In genomic region chr6:28850326-28850900, GRCm38 (mm10) we compare ENCODE assay signal across 11 mouse cellular contexts.
"Had no signal": no experiment of that assay in that cellular context is flagged by ENCODE, and none has a peak within 500 bp of the region (broad histone marks: within the 10 kb centered on the region; RNA-seq: fewer than 3 reads in every experiment).

No protein-coding gene starts in this region.

- DNase-seq: kidney, postnatal 14 days; lung, adult 18-20 months; thymus, adult 18-20 months; thymus, postnatal 14 days had no signal

- ATAC-seq: midbrain, embryonic 13.5 days had no signal

- H3K36me3 ChIP-seq: kidney, embryonic 15.5 days; midbrain, embryonic 13.5 days; neural tube, embryonic 15.5 days had no signal

- H3K4me3 ChIP-seq: kidney, embryonic 15.5 days; left cerebral cortex, adult 2 months; limb, embryonic 15.5 days; midbrain, embryonic 13.5 days; myocyte; neural tube, embryonic 15.5 days had no signal

- H3K9me3 ChIP-seq: kidney, embryonic 15.5 days; limb, embryonic 15.5 days; midbrain, embryonic 13.5 days; neural tube, embryonic 15.5 days had no signal

- H3K4me2 ChIP-seq: kidney, embryonic 15.5 days; limb, embryonic 15.5 days; midbrain, embryonic 13.5 days; neural tube, embryonic 15.5 days had no signal

- H3K27ac ChIP-seq: kidney, embryonic 15.5 days; left cerebral cortex, adult 2 months; limb, embryonic 15.5 days; liver, embryonic 14.5 days; midbrain, embryonic 13.5 days had no signal

- H3K9ac ChIP-seq: kidney, embryonic 15.5 days; limb, embryonic 15.5 days; liver, embryonic 14.5 days; midbrain, embryonic 13.5 days; neural tube, embryonic 15.5 days had no signal

- H3K27me3 ChIP-seq: kidney, embryonic 15.5 days; limb, embryonic 15.5 days; midbrain, embryonic 13.5 days; neural tube, embryonic 15.5 days had no signal
